Mouse (Mus musculus): Measurements from ENCODE around the gene Slc11a1. TPM values are rescaled to one million over a fixed set of nuclear protein-coding genes. Genes with fewer than 3 reads are reported as not detected.

Gene Slc11a1
- polyA plus RNA-seq, 1 experiment from 2014 or later: 9.6 TPM

DNA sequence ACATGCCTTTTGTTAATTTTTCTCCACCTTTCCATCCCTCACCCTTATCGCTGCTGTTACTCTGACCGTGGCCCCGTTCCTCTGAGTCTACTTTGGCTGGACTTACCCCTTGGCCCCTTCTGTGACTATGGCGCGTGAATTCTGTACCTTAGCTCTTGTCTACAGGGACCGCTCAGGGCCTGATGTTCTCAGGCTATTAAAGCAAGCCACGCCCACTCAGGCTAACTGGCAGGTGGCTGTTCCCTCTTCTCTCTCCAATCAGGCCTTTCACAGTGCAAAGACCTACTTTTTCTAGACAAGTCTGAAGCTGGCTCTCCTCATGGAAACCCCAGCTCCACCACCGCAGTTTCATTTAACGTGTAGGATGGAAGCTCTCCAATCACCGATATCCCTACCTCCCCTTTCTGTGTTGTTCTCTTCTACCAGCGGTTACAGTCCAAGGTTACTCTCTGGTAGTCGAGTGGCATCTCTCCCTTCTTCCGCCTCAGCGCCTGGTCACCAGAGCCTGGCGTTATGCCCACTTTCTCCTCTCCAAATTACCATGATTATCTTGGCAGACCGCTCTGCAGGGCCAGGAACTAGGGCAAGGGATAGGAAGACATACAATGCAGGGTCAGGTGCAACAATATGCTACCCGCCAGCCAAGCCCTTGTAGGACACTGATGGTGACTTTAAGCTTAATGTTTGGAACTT lies 43.9 kb downstream of the Slc11a1 start:
- Histone ChIP-seq H3K27ac (no peak overlapping the region), H3K9ac (no peak overlapping the region), H3K9me3 (replicated peaks) (peaks cover 10% of the 10 kb centered on the region; the same call in 1 of the 2 replicates), H3K27me3 (no peaks in the 10 kb centered on the region), H3K4me3 (replicated peaks) (no peak overlapping the region), H3K4me2 (no peak overlapping the region), H3K4me1 (replicated peaks) (peaks cover 12% of the 10 kb centered on the region), H3K36me3 (no peaks in the 10 kb centered on the region)
- DNase-seq: no peak
- WGBS (ENCODE audit: insufficient replicate concordance): 70% methylated on average over 17 of the region's 17 CpGs
- no peak for ATAC-seq (ENCODE audit: low read depth)

DNA sequence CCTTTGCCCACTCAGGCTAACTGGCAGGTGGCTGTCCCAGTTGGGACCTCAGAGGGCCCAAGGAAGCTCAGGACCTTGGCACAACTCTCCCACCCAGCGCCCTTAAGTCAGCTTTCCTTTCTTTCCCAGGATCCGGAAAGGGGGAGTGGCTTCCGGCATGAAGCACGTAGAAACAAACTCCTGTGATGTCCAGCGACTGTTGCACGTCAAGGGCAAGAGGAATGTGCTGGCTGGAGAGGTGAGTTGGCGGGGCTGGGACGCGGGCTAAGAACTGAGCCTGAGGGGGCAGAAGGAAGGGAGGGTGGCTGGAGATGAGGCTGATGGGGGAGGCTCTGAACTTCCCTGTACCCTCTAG lies 44.4 kb downstream of the Slc11a1 start:
- H3K9ac ChIP-seq: no peak overlapping the region
- DNase-seq (no peak), ATAC-seq (ENCODE audit: low read depth) (no peak)
- no peak overlapping the region for H3K27ac ChIP-seq
- peaks cover 10% of the 10 kb centered on the region; the same call in 1 of the 2 replicates for H3K9me3 ChIP-seq (replicated peaks)
- H3K27me3 ChIP-seq: no peaks in the 10 kb centered on the region
- no peaks in the 10 kb centered on the region for H3K36me3 ChIP-seq
- no peak overlapping the region for H3K4me3 ChIP-seq (replicated peaks)
- WGBS (ENCODE audit: insufficient replicate concordance): 61% methylated on average over 9 of the region's 9 CpGs
- no peak overlapping the region for H3K4me2 ChIP-seq
- peaks cover 7% of the 10 kb centered on the region for H3K4me1 ChIP-seq (replicated peaks)

DNA sequence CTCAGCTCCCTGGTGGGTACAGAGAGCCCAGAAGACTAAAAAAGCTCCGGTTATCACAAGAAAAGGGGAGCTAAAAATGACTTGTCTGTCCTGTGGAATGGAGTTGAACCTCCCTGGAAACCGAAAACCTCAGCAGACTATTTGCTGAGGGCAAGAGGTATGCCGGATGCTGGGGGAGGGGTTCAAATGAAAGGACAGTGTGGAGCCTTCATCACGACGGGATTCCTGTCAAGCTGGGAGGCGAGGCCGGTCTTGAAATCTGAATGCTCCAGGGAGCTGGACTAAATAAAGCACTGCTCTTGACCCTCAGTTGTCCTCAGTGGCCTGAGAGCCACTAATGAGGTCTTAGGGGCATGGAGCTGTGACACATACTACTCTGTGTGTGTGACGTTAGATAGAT lies 48.2 kb downstream of the Slc11a1 start:
- Histone ChIP-seq H3K4me2 (no peak overlapping the region), H3K9me3 (replicated peaks) (no peaks in the 10 kb centered on the region), H3K27me3 (no peaks in the 10 kb centered on the region), H3K4me1 (replicated peaks) (no peaks in the 10 kb centered on the region), H3K4me3 (replicated peaks) (no peak overlapping the region), H3K36me3 (no peaks in the 10 kb centered on the region), H3K27ac (no peak overlapping the region), H3K9ac (no peak overlapping the region)
- ATAC-seq (ENCODE audit: low read depth) (no peak), DNase-seq (no peak)
- 41% methylated on average over 8 of the region's 8 CpGs for WGBS (ENCODE audit: insufficient replicate concordance)

DNA sequence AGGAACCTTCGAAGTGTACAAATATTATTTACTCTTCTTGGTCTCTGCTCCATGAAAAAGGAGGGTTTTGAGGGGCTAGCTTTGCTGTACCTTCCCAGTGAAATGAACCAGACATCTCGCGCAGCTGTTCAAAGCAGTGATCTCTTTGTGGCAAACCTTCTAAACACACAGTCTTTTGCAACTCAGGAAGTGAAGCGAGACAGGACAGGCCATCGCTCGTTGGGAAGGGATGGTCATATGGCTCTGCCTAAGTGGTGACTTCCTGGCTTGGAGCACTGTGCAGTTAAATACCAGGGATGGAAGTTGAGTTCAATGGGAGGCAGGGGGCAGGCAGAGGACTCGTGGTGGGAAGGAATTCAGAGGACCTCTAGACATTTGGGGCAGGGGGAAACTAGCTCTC lies 50.9 kb downstream of the Slc11a1 start:
- no peak overlapping the region for H3K27ac ChIP-seq
- H3K9ac ChIP-seq: 0 out of 2 replicates have a peak overlapping the region, but pooled peaks have one; percentile 22
- H3K4me1 ChIP-seq (replicated peaks): 0 out of 2 replicates have a peak, but pooled peaks cover 3% of the 10 kb centered on the region
- ATAC-seq (ENCODE audit: low read depth) (no peak), DNase-seq (no peak)
- H3K27me3 ChIP-seq: no peaks in the 10 kb centered on the region
- H3K4me2 ChIP-seq: no peak overlapping the region
- H3K9me3 ChIP-seq (replicated peaks): no peaks in the 10 kb centered on the region
- WGBS (ENCODE audit: insufficient replicate concordance): 27% methylated on average over 7 of the region's 7 CpGs
- no peak overlapping the region for H3K4me3 ChIP-seq (replicated peaks)
- H3K36me3 ChIP-seq: no peaks in the 10 kb centered on the region

DNA sequence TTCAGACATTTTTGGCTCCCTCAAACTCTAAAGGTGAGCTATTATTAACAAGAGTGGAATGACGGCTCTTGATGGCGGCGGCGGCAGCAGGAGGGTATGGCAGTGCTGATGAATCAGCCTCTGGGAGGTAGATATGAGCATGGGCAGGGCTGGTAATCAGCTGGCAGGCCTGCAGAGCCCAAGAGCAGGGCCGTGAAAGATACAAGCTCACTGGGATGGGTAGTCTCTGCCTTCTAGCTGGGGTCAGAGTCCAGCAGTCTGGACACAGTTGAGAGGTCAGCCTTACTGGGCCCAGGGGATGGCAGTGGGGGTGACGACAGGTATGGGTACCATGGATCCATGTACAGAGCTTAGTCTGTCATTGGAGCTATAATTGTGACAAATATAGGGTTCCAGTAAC lies 58.2 kb downstream of the Slc11a1 start:
- Histone ChIP-seq H3K4me2 (no peak overlapping the region), H3K4me3 (replicated peaks) (no peak overlapping the region), H3K36me3 (peaks cover 35% of the 10 kb centered on the region), H3K27me3 (no peaks in the 10 kb centered on the region), H3K9ac (0 out of 2 replicates have a peak overlapping the region, but pooled peaks have one; percentile 5), H3K9me3 (replicated peaks) (no peaks in the 10 kb centered on the region), H3K27ac (0 out of 2 replicates have a peak overlapping the region, but pooled peaks have one; percentile 32), H3K4me1 (replicated peaks) (peaks cover 44% of the 10 kb centered on the region)
- WGBS (ENCODE audit: insufficient replicate concordance): 62% methylated on average over 6 of the region's 6 CpGs
- DNase-seq (no peak), ATAC-seq (ENCODE audit: low read depth) (peak; percentile 69)

DNA sequence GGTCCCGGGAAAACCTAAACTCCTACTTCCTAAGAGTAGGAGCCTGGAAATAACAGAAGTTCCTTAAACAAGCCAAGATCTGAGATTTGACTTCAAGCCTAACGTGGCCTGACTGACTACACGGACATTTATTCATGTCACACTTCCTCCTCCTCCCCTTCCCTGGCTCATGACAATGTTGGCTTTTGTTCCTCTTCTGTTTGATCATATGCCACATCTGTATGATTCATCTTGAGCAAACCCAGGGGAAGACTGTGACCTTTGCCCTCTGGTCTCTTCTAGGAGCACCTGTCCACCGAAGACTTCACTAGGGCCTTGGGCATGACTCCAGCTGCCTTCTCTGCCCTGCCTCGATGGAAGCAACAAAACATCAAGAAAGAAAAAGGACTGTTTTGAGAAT lies 59.6 kb downstream of the Slc11a1 start:
- no peak overlapping the region for H3K4me3 ChIP-seq (replicated peaks)
- no peak overlapping the region for H3K4me2 ChIP-seq
- H3K36me3 ChIP-seq: peaks cover 49% of the 10 kb centered on the region
- ATAC-seq (ENCODE audit: low read depth): no peak
- 60% methylated on average over 5 of the region's 5 CpGs for WGBS (ENCODE audit: insufficient replicate concordance)
- peaks cover 42% of the 10 kb centered on the region for H3K4me1 ChIP-seq (replicated peaks)
- H3K9ac ChIP-seq: no peak overlapping the region
- H3K27ac ChIP-seq: peak overlapping the region; percentile 3; the same call in 1 of the 2 replicates
- no peaks in the 10 kb centered on the region for H3K27me3 ChIP-seq
- DNase-seq: no peak
- H3K9me3 ChIP-seq (replicated peaks): no peaks in the 10 kb centered on the region

DNA sequence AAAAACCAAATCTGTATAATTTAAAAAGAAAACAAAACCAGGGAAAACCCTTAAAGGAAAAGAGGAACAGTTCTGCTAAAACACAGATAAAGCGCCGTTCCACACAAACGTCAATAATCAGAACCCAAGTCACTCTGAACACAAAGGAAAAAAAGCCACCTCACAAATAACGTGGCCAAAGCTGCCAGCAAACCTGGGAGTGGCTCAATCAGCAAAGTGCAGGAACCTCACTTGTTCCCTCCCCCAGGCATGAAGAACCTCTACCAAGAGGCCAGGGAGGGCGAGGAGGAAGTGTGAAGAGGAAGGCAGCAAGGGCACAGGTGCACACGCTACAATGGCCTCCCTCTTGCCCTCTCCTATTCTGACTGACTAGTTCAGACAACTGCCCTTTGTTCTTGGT lies 60.6 kb downstream of the Slc11a1 start:
- Histone ChIP-seq H3K27ac (peak overlapping the region; percentile 48; the same call in 1 of the 2 replicates), H3K4me3 (replicated peaks) (no peak overlapping the region), H3K4me2 (no peak overlapping the region), H3K9me3 (replicated peaks) (no peaks in the 10 kb centered on the region), H3K9ac (peak overlapping the region; percentile 8; the same call in 1 of the 2 replicates), H3K4me1 (replicated peaks) (peaks cover 41% of the 10 kb centered on the region), H3K27me3 (no peaks in the 10 kb centered on the region), H3K36me3 (peaks cover 59% of the 10 kb centered on the region)
- peak; percentile 69 for ATAC-seq (ENCODE audit: low read depth)
- DNase-seq: peak; percentile 34
- 25% methylated on average over 6 of the region's 6 CpGs for WGBS (ENCODE audit: insufficient replicate concordance)

MicroRNAs encoded within 50 kb of the gene (microRNA counts, 519-probe panel; counts per million panel counts)
- microRNA mmu-miR-26b: 5,054 counts per million, percentile 53 among the panel's probes with 10 or more counts

Small RNA genes lying within 50 kb of the gene (microRNA-seq; reads per million reads assigned to microRNA genes)
- gene Mir26b: 45,578 reads per million, percentile 99 among the genes with 10 or more reads in this experiment

Other genes starting within 250 kb of the Slc11a1 start
- 0.10 TPM in 2 replicates for gene Rufy4, start 249.7 kb upstream of the Slc11a1 start, polyA plus RNA-seq (2015; fragmentation: Nextera tagmentation; extraction: Ambion mirVana)
- gene Cxcr2, start 221.2 kb upstream of the Slc11a1 start, polyA plus RNA-seq (2015; fragmentation: Nextera tagmentation; extraction: Ambion mirVana): 0.53 and 0.89 TPM in 2 replicates
- not detected in 2 replicates for gene Cxcr1, start 180.6 kb upstream of the Slc11a1 start, polyA plus RNA-seq (2015; fragmentation: Nextera tagmentation; extraction: Ambion mirVana)
- gene Arpc2, start 139.1 kb upstream of the Slc11a1 start, polyA plus RNA-seq (2015; fragmentation: Nextera tagmentation; extraction: Ambion mirVana): 226 and 264 TPM in 2 replicates
- 0.64 and 0.75 TPM in 2 replicates for gene Gpbar1, start 96.6 kb upstream of the Slc11a1 start, polyA plus RNA-seq (2015; fragmentation: Nextera tagmentation; extraction: Ambion mirVana)
- gene Aamp, start 90.5 kb upstream of the Slc11a1 start, polyA plus RNA-seq (2015; fragmentation: Nextera tagmentation; extraction: Ambion mirVana): 104 and 107 TPM in 2 replicates
- 36.5 and 39.8 TPM in 2 replicates for gene Pnkd, start 90.3 kb upstream of the Slc11a1 start, polyA plus RNA-seq (2015; fragmentation: Nextera tagmentation; extraction: Ambion mirVana)
- 15.9 and 18.0 TPM in 2 replicates for gene Tmbim1, start 69.6 kb upstream of the Slc11a1 start, polyA plus RNA-seq (2015; fragmentation: Nextera tagmentation; extraction: Ambion mirVana)
- gene Catip, start 13.1 kb upstream of the Slc11a1 start, polyA plus RNA-seq (2015; fragmentation: Nextera tagmentation; extraction: Ambion mirVana): 0.08 and 0.13 TPM in 2 replicates
- gene Ctdsp1, start 16.3 kb downstream of the Slc11a1 start, polyA plus RNA-seq (2015; fragmentation: Nextera tagmentation; extraction: Ambion mirVana): 33.1 and 35.6 TPM in 2 replicates
- gene Vil1, start 34.2 kb downstream of the Slc11a1 start, polyA plus RNA-seq (2015; fragmentation: Nextera tagmentation; extraction: Ambion mirVana): 0.62 and 0.90 TPM in 2 replicates
- gene Cnot9, start 130.9 kb downstream of the Slc11a1 start, polyA plus RNA-seq (2015; fragmentation: Nextera tagmentation; extraction: Ambion mirVana): 40.6 and 50.6 TPM in 2 replicates
- gene Plcd4, start 167.7 kb downstream of the Slc11a1 start, polyA plus RNA-seq (2015; fragmentation: Nextera tagmentation; extraction: Ambion mirVana): 0.02 and 0.22 TPM in 2 replicates
- gene Usp37, start 169.1 kb downstream of the Slc11a1 start, polyA plus RNA-seq (2015; fragmentation: Nextera tagmentation; extraction: Ambion mirVana): 13.6 and 16.6 TPM in 2 replicates
- 1.8 TPM in 2 replicates for gene Zfp142, start 213.1 kb downstream of the Slc11a1 start, polyA plus RNA-seq (2015; fragmentation: Nextera tagmentation; extraction: Ambion mirVana)
- gene Bcs1l, start 213.1 kb downstream of the Slc11a1 start, polyA plus RNA-seq (2015; fragmentation: Nextera tagmentation; extraction: Ambion mirVana): 13.8 and 14.3 TPM in 2 replicates
- 12.9 and 13.7 TPM in 2 replicates for gene Rnf25, start 226.2 kb downstream of the Slc11a1 start, polyA plus RNA-seq (2015; fragmentation: Nextera tagmentation; extraction: Ambion mirVana)
- 0.50 and 0.58 TPM in 2 replicates for gene Stk36, start 226.2 kb downstream of the Slc11a1 start, polyA plus RNA-seq (2015; fragmentation: Nextera tagmentation; extraction: Ambion mirVana)

Data from liver, embryonic 13.5 days (tissue).